Mouse (Mus musculus): ENCODE measurements around the gene Gm11937. TPM values are rescaled to one million over a fixed set of nuclear protein-coding genes. Genes with fewer than 3 reads are reported as not detected.
A peak's percentile ranks its signal among the peaks of the same experiment; 100 is the strongest.

Gm11937 gene
- polyA plus RNA-seq, 1 experiment: not detected

- Histone ChIP-seq H3K27ac (ENCODE audit: insufficient read depth, low read depth, low read length) (no peak overlapping the region), H3K4me3 (ENCODE audit: low read depth, low read length) (no peak overlapping the region), H3K27me3 (ENCODE audit: control insufficient read depth, insufficient read depth, low read length) (no peaks in the 10 kb centered on the region), H3K36me3 (ENCODE audit: control insufficient read depth, insufficient read depth, low read length) (no peaks in the 10 kb centered on the region), H3K4me1 (ENCODE audit: control insufficient read depth, insufficient read depth, insufficient read length, low read length) (no peaks in the 10 kb centered on the region)
- WGBS: 77% methylated on average over 6 of the region's 6 CpGs
- TF ChIP-seq CTCF (IDR thresholded peaks at IDR 0.05; ENCODE audit: extremely low read depth, insufficient read length, insufficient replicate concordance, low read depth, low read length) (no peak), POLR2A (IDR thresholded peaks at IDR 0.05; ENCODE audit: low read depth, low read length) (no peak)
These were observed 28.4 kb downstream of the Gm11937 start for GRCm38 (mm10) chr11:99581564-99581963.

- no peak overlapping the region for H3K4me3 ChIP-seq (ENCODE audit: low read depth, low read length)
- H3K4me1 ChIP-seq (ENCODE audit: control insufficient read depth, insufficient read depth, insufficient read length, low read length): no peaks in the 10 kb centered on the region
- H3K27ac ChIP-seq (ENCODE audit: insufficient read depth, low read depth, low read length): no peak overlapping the region
- H3K36me3 ChIP-seq (ENCODE audit: control insufficient read depth, insufficient read depth, low read length): no peaks in the 10 kb centered on the region
- 92% methylated on average over 5 of the region's 5 CpGs for WGBS
- TF ChIP-seq POLR2A (IDR thresholded peaks at IDR 0.05; ENCODE audit: low read depth, low read length) (no peak), CTCF (IDR thresholded peaks at IDR 0.05; ENCODE audit: extremely low read depth, insufficient read length, insufficient replicate concordance, low read depth, low read length) (no peak)
- H3K27me3 ChIP-seq (ENCODE audit: control insufficient read depth, insufficient read depth, low read length): no peaks in the 10 kb centered on the region
These were observed 28.9 kb downstream of the Gm11937 start for GRCm38 (mm10) chr11:99581051-99581450.

- Histone ChIP-seq H3K4me3 (ENCODE audit: low read depth, low read length) (no peak within 1 kb of the TSS), H3K36me3 (ENCODE audit: control insufficient read depth, insufficient read depth, low read length) (no peaks in the 10 kb centered on the region), H3K27ac (ENCODE audit: insufficient read depth, low read depth, low read length) (no peak within 1 kb of the TSS), H3K4me1 (ENCODE audit: control insufficient read depth, insufficient read depth, insufficient read length, low read length) (no peaks in the 10 kb centered on the region), H3K27me3 (ENCODE audit: control insufficient read depth, insufficient read depth, low read length) (no peaks in the 10 kb centered on the region)
- TF ChIP-seq CTCF (IDR thresholded peaks at IDR 0.05; ENCODE audit: extremely low read depth, insufficient read length, insufficient replicate concordance, low read depth, low read length) (no peak), POLR2A (IDR thresholded peaks at IDR 0.05; ENCODE audit: low read depth, low read length) (no peak)
- 78% methylated on average over 6 of the region's 6 CpGs for WGBS
These were observed 29.4 kb downstream of the Gm11937 start, which contains the start of gene Krtap1-5 for GRCm38 (mm10) chr11:99580636-99581035. Gene Krtap1-5 (minus strand): TSS chr11:99581016.

GRCm38 (mm10) chr11:99574106-99574505 lies 35.9 kb downstream of the Gm11937 start:
- peaks cover 2% of the 10 kb centered on the region; the same call in 1 of the 2 replicates for H3K4me1 ChIP-seq (ENCODE audit: control insufficient read depth, insufficient read depth, insufficient read length, low read length)
- WGBS: 1% methylated on average over 7 of the region's 7 CpGs
- H3K36me3 ChIP-seq (ENCODE audit: control insufficient read depth, insufficient read depth, low read length): no peaks in the 10 kb centered on the region
- TF ChIP-seq CTCF (IDR thresholded peaks at IDR 0.05; ENCODE audit: extremely low read depth, insufficient read length, insufficient replicate concordance, low read depth, low read length) (peak; percentile 87; the same call in 1 of the 2 replicates), POLR2A (IDR thresholded peaks at IDR 0.05; ENCODE audit: low read depth, low read length) (no peak)
- no peak overlapping the region for H3K4me3 ChIP-seq (ENCODE audit: low read depth, low read length)
- H3K27ac ChIP-seq (ENCODE audit: insufficient read depth, low read depth, low read length): no peak overlapping the region
- H3K27me3 ChIP-seq (ENCODE audit: control insufficient read depth, insufficient read depth, low read length): no peaks in the 10 kb centered on the region

GRCm38 (mm10) chr11:99573164-99573563 lies 36.8 kb downstream of the Gm11937 start:
- WGBS: 70% methylated on average over 4 of the region's 4 CpGs

GRCm38 (mm10) chr11:99566530-99566929 lies 43.5 kb downstream of the Gm11937 start, which contains the start of gene Krtap3-1:
Gene Krtap3-1 (minus strand): TSS chr11:99566630.
- 63% methylated on average over 7 of the region's 7 CpGs for WGBS
- Histone ChIP-seq H3K36me3 (ENCODE audit: control insufficient read depth, insufficient read depth, low read length) (no peaks in the 10 kb centered on the region), H3K4me3 (ENCODE audit: low read depth, low read length) (no peak within 1 kb of the TSS), H3K27ac (ENCODE audit: insufficient read depth, low read depth, low read length) (no peak within 1 kb of the TSS), H3K4me1 (ENCODE audit: control insufficient read depth, insufficient read depth, insufficient read length, low read length) (peaks cover 7% of the 10 kb centered on the region; the same call in 1 of the 2 replicates), H3K27me3 (ENCODE audit: control insufficient read depth, insufficient read depth, low read length) (no peaks in the 10 kb centered on the region)
- no peak for TF ChIP-seq CTCF (IDR thresholded peaks at IDR 0.05; ENCODE audit: extremely low read depth, insufficient read length, insufficient replicate concordance, low read depth, low read length)
- TF ChIP-seq POLR2A (IDR thresholded peaks at IDR 0.05; ENCODE audit: low read depth, low read length): no peak

More at GRCm38 (mm10) chr11:99573164-99573563, 36.8 kb downstream of the Gm11937 start:
- no peaks in the 10 kb centered on the region for H3K36me3 ChIP-seq (ENCODE audit: control insufficient read depth, insufficient read depth, low read length)
- TF ChIP-seq POLR2A (IDR thresholded peaks at IDR 0.05; ENCODE audit: low read depth, low read length): no peak
- no peak for TF ChIP-seq CTCF (IDR thresholded peaks at IDR 0.05; ENCODE audit: extremely low read depth, insufficient read length, insufficient replicate concordance, low read depth, low read length)
- no peaks in the 10 kb centered on the region for H3K27me3 ChIP-seq (ENCODE audit: control insufficient read depth, insufficient read depth, low read length)
- no peak overlapping the region for H3K4me3 ChIP-seq (ENCODE audit: low read depth, low read length)
- H3K4me1 ChIP-seq (ENCODE audit: control insufficient read depth, insufficient read depth, insufficient read length, low read length): peaks cover 2% of the 10 kb centered on the region; the same call in 1 of the 2 replicates
- no peak overlapping the region for H3K27ac ChIP-seq (ENCODE audit: insufficient read depth, low read depth, low read length)

GRCm38 (mm10) chr11:99562580-99562979 lies 47.4 kb downstream of the Gm11937 start:
- H3K4me3 ChIP-seq (ENCODE audit: low read depth, low read length): no peak overlapping the region
- no peaks in the 10 kb centered on the region for H3K36me3 ChIP-seq (ENCODE audit: control insufficient read depth, insufficient read depth, low read length)
- H3K4me1 ChIP-seq (ENCODE audit: control insufficient read depth, insufficient read depth, insufficient read length, low read length): peaks cover 4% of the 10 kb centered on the region; the same call in 1 of the 2 replicates
- no peaks in the 10 kb centered on the region for H3K27me3 ChIP-seq (ENCODE audit: control insufficient read depth, insufficient read depth, low read length)
- 79% methylated on average over 6 of the region's 6 CpGs for WGBS
- no peak overlapping the region for H3K27ac ChIP-seq (ENCODE audit: insufficient read depth, low read depth, low read length)
- TF ChIP-seq CTCF (IDR thresholded peaks at IDR 0.05; ENCODE audit: extremely low read depth, insufficient read length, insufficient replicate concordance, low read depth, low read length): no peak
- no peak for TF ChIP-seq POLR2A (IDR thresholded peaks at IDR 0.05; ENCODE audit: low read depth, low read length)

Other genes with a start within 250 kb of the Gm11937 start
- gene Krt28, start 235.3 kb downstream of the Gm11937 start, polyA plus RNA-seq (2012; rRNA removed): not detected in 2 replicates
- gene Krt10, start 220.8 kb downstream of the Gm11937 start, polyA plus RNA-seq (2012; rRNA removed): 0.15 and 0.18 TPM in 2 replicates
- gene Krt12, start 187.9 kb downstream of the Gm11937 start, polyA plus RNA-seq (2012; rRNA removed): 0.48 and 9.5 TPM in 2 replicates
- 292 and 951 TPM in 2 replicates for gene Krt20, start 172.0 kb downstream of the Gm11937 start, polyA plus RNA-seq (2012; rRNA removed)
- 4.4 and 7.4 TPM in 2 replicates for gene Krt23, start 117.1 kb downstream of the Gm11937 start, polyA plus RNA-seq (2012; rRNA removed)
- not detected in 2 replicates for gene Krt39, start 88.9 kb downstream of the Gm11937 start, polyA plus RNA-seq (2012; rRNA removed)
- gene Krt40, start 67.0 kb downstream of the Gm11937 start, polyA plus RNA-seq (2012; rRNA removed): not detected in 2 replicates
- gene Krtap3-3, start 59.3 kb downstream of the Gm11937 start, polyA plus RNA-seq (2012; rRNA removed): not detected in 2 replicates
- gene Krtap3-2, start 53.3 kb downstream of the Gm11937 start, polyA plus RNA-seq (2012; rRNA removed): not detected in 2 replicates
- gene Gm11939, start 50.7 kb downstream of the Gm11937 start, polyA plus RNA-seq (2012; rRNA removed): not detected in 2 replicates
- gene Krtap3-1, start 43.6 kb downstream of the Gm11937 start, polyA plus RNA-seq (2012; rRNA removed): 0.47 and 2.7 TPM in 2 replicates
- not detected in 2 replicates for gene Krtap1-5, start 29.2 kb downstream of the Gm11937 start, polyA plus RNA-seq (2012; rRNA removed)
- gene Krtap1-4, start 26.5 kb downstream of the Gm11937 start, polyA plus RNA-seq (2012; rRNA removed): not detected in 2 replicates
- gene Krtap1-3, start 18.9 kb downstream of the Gm11937 start, polyA plus RNA-seq (2012; rRNA removed): not detected in 2 replicates
- gene Krtap9-3, start 12.1 kb downstream of the Gm11937 start, polyA plus RNA-seq (2012; rRNA removed): not detected in 2 replicates
- 1.3 TPM in 1 of 2 replicates, not detected in the other for gene Gm11938, start 6.9 kb downstream of the Gm11937 start, polyA plus RNA-seq (2012; rRNA removed)
- 0.29 and 1.9 TPM in 2 replicates for gene Krtap2-4, start 4.7 kb upstream of the Gm11937 start, polyA plus RNA-seq (2012; rRNA removed)
- 1.9 TPM in 1 of 2 replicates, not detected in the other for gene Gm11562, start 10.2 kb upstream of the Gm11937 start, polyA plus RNA-seq (2012; rRNA removed)
- not detected in 2 replicates for gene Krtap4-1, start 18.0 kb upstream of the Gm11937 start, polyA plus RNA-seq (2012; rRNA removed)
- gene Krtap4-2, start 24.9 kb upstream of the Gm11937 start, polyA plus RNA-seq (2012; rRNA removed): not detected in 2 replicates
- not detected in 2 replicates for gene Krtap4-7, start 33.9 kb upstream of the Gm11937 start, polyA plus RNA-seq (2012; rRNA removed)
- gene Gm11555, start 40.0 kb upstream of the Gm11937 start, polyA plus RNA-seq (2012; rRNA removed): not detected in 2 replicates
- gene Gm11563, start 48.8 kb upstream of the Gm11937 start, polyA plus RNA-seq (2012; rRNA removed): not detected in 2 replicates
- gene Krtap4-6, start 55.8 kb upstream of the Gm11937 start, polyA plus RNA-seq (2012; rRNA removed): not detected in 2 replicates
- gene Gm14190, start 80.6 kb upstream of the Gm11937 start, polyA plus RNA-seq (2012; rRNA removed): not detected in 2 replicates
- not detected in 2 replicates for gene Gm14180, start 124.1 kb upstream of the Gm11937 start, polyA plus RNA-seq (2012; rRNA removed)
- not detected in 2 replicates for gene Gm11595, start 162.7 kb upstream of the Gm11937 start, polyA plus RNA-seq (2012; rRNA removed)
- gene Krtap4-8, start 170.5 kb upstream of the Gm11937 start, polyA plus RNA-seq (2012; rRNA removed): not detected in 2 replicates
- not detected in 2 replicates for gene Krtap4-9, start 175.0 kb upstream of the Gm11937 start, polyA plus RNA-seq (2012; rRNA removed)
- not detected in 2 replicates for gene Gm11596, start 183.3 kb upstream of the Gm11937 start, polyA plus RNA-seq (2012; rRNA removed)
- gene Gm11569, start 188.7 kb upstream of the Gm11937 start, polyA plus RNA-seq (2012; rRNA removed): not detected in 2 replicates
- not detected in 2 replicates for gene Gm11554, start 194.3 kb upstream of the Gm11937 start, polyA plus RNA-seq (2012; rRNA removed)
- not detected in 2 replicates for gene Krtap4-13, start 199.7 kb upstream of the Gm11937 start, polyA plus RNA-seq (2012; rRNA removed)
- not detected in 2 replicates for gene Gm11564, start 205.5 kb upstream of the Gm11937 start, polyA plus RNA-seq (2012; rRNA removed)
- gene 2300003K06Rik, start 227.9 kb upstream of the Gm11937 start, polyA plus RNA-seq (2012; rRNA removed): not detected in 2 replicates
- 1.9 and 3.2 TPM in 2 replicates for gene Krtap4-16, start 241.4 kb upstream of the Gm11937 start, polyA plus RNA-seq (2012; rRNA removed)
- gene Gm11568, start 247.7 kb upstream of the Gm11937 start, polyA plus RNA-seq (2012; rRNA removed): not detected in 2 replicates

Data from small intestine, adult 2 months (tissue).